Mouse (Mus musculus): ENCODE results near the gene Ndufb2. TPM values are rescaled to one million over a fixed set of nuclear protein-coding genes. Genes with fewer than 3 reads are reported as not detected.

The Ndufb2 gene
- polyA plus RNA-seq (2015; fragmentation: Illumina TruSeq; extraction: RNeasy Lipid Tissue Mini Kit (QIAGEN cat#74804); ENCODE audit: insufficient read depth, low read depth, low replicate concordance): 46.2 TPM

DNA sequence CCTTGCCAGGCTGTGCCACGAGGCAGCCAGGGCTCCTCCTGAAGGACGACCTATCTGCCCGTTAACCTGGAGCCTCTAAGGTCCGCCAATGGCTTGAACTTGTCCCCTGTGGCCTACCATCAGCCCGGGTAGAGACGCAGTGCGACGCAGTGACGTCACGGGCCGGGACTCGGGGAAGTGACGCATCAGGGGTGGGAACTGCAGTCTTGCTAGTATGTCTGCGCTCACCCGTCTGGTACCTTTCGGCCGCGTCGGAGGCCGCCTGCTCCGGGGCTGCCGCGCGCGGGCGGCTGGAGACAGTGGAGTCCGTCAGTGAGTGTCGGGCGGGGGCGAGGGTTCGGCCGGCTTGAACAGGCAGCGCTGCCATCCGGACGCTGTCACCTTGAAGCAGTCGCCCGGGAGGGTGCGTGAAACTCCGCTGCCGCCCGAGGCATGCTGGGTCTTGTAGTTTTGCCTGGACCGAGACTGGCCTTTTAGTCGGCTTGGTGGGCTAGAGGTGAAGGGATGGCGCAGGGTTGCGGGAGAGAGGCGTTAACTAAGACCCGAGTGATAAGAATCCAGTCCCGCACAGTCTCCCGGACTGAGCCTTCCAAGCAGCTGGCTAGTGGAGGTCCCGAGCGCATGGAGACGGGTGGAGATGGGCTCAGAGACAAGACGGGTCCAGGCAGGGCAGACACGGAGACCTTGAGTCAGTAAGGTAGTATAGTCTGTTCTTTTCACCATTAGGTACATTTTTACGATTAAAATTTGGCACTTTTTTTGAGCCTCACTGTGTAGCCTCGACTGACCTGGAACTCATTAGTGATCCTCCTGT lies at the start of gene Ndufb2:
TSS of gene Ndufb2 (plus strand) at position 174 of the 814 bp plus-strand sequence.

DNA sequence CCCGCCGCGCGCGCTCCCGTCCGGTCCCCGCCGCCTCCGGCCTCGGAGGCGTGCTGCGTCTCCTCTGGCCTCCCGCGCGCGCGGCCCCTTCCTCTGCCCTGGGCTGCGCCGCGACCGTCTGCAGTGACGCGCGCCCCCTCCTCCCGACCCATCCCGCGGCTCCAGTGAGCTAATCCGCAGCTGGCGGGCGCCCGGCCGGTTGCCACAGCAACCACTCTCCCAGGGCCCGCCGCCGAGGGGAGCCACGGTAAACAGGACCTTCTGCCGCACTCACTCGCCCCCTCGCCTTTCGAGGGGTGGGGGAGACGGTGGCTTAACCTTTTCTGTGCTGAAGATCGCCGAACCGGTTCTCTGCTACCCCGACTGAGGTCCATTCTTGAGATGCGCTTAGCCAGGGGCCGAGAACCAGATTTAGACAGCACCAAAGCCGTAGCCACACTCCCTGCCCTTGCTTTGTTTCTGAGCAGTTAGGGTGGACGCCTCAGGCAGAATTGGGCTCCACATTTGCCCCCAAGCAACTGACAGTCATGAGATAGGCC lies 34.6 kb upstream of the Ndufb2 start, which contains the start of gene Dennd2a:
TSS of gene Dennd2a (minus strand) at position 145 of the 539 bp plus-strand sequence.

DNA sequence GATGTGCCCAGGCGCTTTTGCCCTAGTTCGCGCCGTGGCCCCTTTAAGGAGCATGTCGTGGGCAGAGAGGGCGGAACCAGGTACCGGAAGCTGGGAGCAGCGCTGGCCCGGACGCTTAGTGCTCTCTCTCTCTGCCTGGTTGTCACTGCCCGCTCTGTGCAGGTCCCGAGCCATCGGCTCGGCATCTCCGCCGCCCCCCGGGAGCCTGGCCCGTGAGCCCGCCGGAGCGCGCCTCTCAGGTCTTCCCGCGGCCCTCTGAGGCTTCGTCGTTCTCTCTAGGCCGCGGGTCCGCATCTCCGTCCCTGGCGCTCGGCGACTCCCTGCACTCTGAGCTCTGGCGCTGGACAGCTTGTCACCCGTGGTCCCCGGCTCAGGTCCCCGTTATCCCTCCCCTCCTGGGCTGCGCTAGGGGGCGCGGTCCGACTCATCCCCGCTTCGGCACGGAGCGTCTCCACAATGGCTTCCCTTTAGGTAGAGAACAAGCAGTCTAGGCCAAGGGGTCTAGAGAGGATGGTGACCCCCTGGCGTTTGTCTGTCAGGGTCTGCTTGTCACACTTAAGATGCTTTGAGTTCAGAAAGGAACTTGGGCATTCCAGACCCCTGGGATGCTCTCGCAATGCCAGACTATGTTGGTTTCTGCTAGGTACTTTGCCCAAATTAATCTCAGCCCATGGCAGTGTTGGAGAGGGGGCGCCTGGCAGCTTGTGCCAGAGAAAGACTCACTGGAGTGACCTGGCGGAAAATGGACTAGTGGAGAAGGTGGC lies 18.4 kb upstream of the Ndufb2 start, which contains the start of gene Adck2:
TSS of gene Adck2 (plus strand) at position 83 of the 764 bp plus-strand sequence.

DNA sequence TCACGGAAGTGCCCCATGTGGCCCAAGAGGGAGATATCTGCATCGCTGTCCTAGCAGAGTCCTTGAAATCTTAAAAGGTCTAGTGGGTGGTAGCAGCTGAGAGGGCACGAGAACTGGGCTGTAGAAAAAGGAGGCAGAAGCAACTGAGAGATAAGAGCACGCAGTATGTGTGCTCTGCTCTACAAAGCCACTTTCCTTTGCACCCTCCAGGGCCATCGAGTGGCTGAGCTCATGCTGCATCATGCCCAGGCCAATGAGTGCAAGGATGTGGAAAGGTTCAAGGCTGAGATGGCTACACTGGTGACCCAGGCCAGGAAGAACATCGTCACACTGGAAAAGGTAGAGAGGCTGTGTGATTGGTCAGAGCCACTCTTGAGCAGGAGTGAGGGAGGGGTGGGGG lies 6.9 kb upstream of the Ndufb2 start, which contains the start of gene Gm42420:
TSS of gene Gm42420 (plus strand) at position 237 of the 400 bp plus-strand sequence.

Other genes with a start within 250 kb of the Ndufb2 start
- 8.7 TPM for gene Slc37a3, start 214.9 kb upstream of the Ndufb2 start, polyA plus RNA-seq (2015; fragmentation: Illumina TruSeq; extraction: RNeasy Lipid Tissue Mini Kit (QIAGEN cat#74804); ENCODE audit: insufficient read depth, low read depth, low replicate concordance)
- gene Rab19, start 211.4 kb upstream of the Ndufb2 start, polyA plus RNA-seq (2015; fragmentation: Illumina TruSeq; extraction: RNeasy Lipid Tissue Mini Kit (QIAGEN cat#74804); ENCODE audit: insufficient read depth, low read depth, low replicate concordance): 0.70 TPM
- gene Mkrn1, start 172.1 kb upstream of the Ndufb2 start, polyA plus RNA-seq (2015; fragmentation: Illumina TruSeq; extraction: RNeasy Lipid Tissue Mini Kit (QIAGEN cat#74804); ENCODE audit: insufficient read depth, low read depth, low replicate concordance): 11.4 TPM
- gene Dennd2a, start 34.7 kb upstream of the Ndufb2 start, polyA plus RNA-seq (2015; fragmentation: Illumina TruSeq; extraction: RNeasy Lipid Tissue Mini Kit (QIAGEN cat#74804); ENCODE audit: insufficient read depth, low read depth, low replicate concordance): 2.9 TPM
- 2.9 TPM for gene Adck2, start 18.7 kb upstream of the Ndufb2 start, polyA plus RNA-seq (2015; fragmentation: Illumina TruSeq; extraction: RNeasy Lipid Tissue Mini Kit (QIAGEN cat#74804); ENCODE audit: insufficient read depth, low read depth, low replicate concordance)
- gene Gm42420, start 6.8 kb upstream of the Ndufb2 start, polyA plus RNA-seq (2015; fragmentation: Illumina TruSeq; extraction: RNeasy Lipid Tissue Mini Kit (QIAGEN cat#74804); ENCODE audit: insufficient read depth, low read depth, low replicate concordance): 2.0 TPM
- 3.3 TPM for gene Braf, start 132.9 kb downstream of the Ndufb2 start, polyA plus RNA-seq (2015; fragmentation: Illumina TruSeq; extraction: RNeasy Lipid Tissue Mini Kit (QIAGEN cat#74804); ENCODE audit: insufficient read depth, low read depth, low replicate concordance)
- gene Mrps33, start 218.4 kb downstream of the Ndufb2 start, polyA plus RNA-seq (2015; fragmentation: Illumina TruSeq; extraction: RNeasy Lipid Tissue Mini Kit (QIAGEN cat#74804); ENCODE audit: insufficient read depth, low read depth, low replicate concordance): 17.1 TPM

Measured in pancreas, adult 10 weeks (tissue).